Mouse (Mus musculus): Measurements from ENCODE around the gene Ccdc47. TPM values are rescaled to one million over a fixed set of nuclear protein-coding genes. Genes with fewer than 3 reads are reported as not detected.
A peak's percentile ranks its signal among the peaks of the same experiment; 100 is the strongest.

Ccdc47 gene
- polyA plus RNA-seq, 1 experiment from 2014 or later = 41.9 TPM

DNA sequence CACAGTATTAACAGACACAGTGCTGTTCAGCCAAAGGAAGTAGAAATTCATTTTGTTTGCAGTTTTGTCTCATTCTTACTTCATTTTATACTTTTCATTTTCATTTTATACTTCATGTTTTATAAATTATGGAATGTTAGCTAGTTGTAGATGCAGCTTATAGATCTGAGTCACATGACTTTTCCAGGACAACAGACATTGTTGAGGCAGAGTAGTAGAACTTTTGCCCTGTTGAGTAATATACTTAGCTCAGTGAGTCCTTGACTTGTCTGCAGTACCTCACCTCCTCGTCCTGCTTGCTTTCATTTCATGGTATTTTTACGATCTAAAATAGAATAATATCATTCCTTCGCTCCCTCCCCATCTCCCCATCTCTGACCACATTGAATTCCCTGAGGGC lies 4.5 kb upstream of the Ccdc47 start:
- Histone ChIP-seq H3K4me2 (replicated peaks; ENCODE audit: low read depth) (peak overlapping the region; percentile 42), H3K27me3 (replicated peaks; ENCODE audit: control insufficient read depth, insufficient read depth, low read length) (no peaks in the 10 kb centered on the region), H3K9me3 (ENCODE audit: control insufficient read depth) (no peaks in the 10 kb centered on the region), H3K4me3 (ENCODE audit: low read depth, low read length) (no peak overlapping the region), H3K27ac (ENCODE audit: low read depth, low read length) (no peak overlapping the region), H3K36me3 (ENCODE audit: control insufficient read depth, insufficient read depth) (peaks cover 14% of the 10 kb centered on the region), H3K4me1 (replicated peaks; ENCODE audit: control insufficient read depth, insufficient read depth, low read length) (0 out of 2 replicates have a peak, but pooled peaks cover 7% of the 10 kb centered on the region), H3K9ac (ENCODE audit: low read depth, low read length) (no peak overlapping the region)
- TF ChIP-seq CTCF (IDR thresholded peaks at IDR 0.05; ENCODE audit: low read depth) = no peak
- WGBS = 50% methylated on average over 3 of the region's 3 CpGs
- no peak for ATAC-seq

DNA sequence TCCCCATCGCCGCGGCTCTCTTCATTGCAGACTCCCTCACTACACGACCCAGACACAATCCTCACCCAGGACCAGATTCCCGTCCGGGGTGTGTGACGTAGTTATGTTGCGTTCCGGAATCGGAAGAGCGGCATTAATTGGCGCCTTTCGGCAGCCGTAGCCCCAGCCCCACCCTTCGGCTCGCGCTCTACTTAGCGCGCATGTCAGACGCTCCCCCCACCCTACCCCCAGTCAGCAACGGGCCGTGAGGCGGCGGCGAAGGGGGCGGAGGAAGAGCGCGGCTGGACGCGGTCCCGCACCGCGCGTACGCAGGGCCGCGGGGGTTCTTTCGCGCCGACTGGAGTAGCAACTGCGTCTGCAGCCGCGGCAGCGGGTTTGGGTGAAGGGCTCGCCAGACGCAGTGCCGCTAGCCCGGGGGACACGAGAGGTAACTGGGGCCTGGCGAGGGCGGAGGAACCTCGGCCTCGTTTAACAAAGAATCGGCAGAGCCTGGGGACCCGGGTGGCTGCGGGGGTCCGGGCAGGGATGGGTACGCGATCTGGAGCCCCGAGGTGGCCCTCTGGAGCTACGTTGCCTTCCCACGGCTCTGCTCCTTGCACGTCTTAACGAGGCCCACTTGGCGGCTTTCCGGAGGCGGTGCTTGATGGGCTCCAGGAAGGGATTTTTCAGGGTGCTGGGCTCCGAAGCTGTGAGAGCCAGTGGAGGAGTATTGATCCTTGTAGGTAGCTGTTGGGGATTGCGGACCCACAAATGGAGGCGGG lies 766 bp upstream of the Ccdc47 start, which contains the start of gene Ddx42:
Gene Ddx42 (plus strand): TSS at position 197 of the 761 bp plus-strand sequence.
- peak within 1 kb of the TSS; percentile 93 for H3K4me3 ChIP-seq (ENCODE audit: low read depth, low read length)
- no peak for TF ChIP-seq CTCF (IDR thresholded peaks at IDR 0.05; ENCODE audit: low read depth)
- 0 out of 2 replicates have a peak, but pooled peaks cover 5% of the 10 kb centered on the region for H3K4me1 ChIP-seq (replicated peaks; ENCODE audit: control insufficient read depth, insufficient read depth, low read length)
- peak within 1 kb of the TSS; percentile 97 for H3K9ac ChIP-seq (ENCODE audit: low read depth, low read length)
- under 1% methylated on average over 70 of the region's 70 CpGs for WGBS
- H3K27ac ChIP-seq (ENCODE audit: low read depth, low read length) = peak within 1 kb of the TSS; percentile 96
- H3K27me3 ChIP-seq (replicated peaks; ENCODE audit: control insufficient read depth, insufficient read depth, low read length) = no peaks in the 10 kb centered on the region
- no peaks in the 10 kb centered on the region for H3K9me3 ChIP-seq (ENCODE audit: control insufficient read depth)
- peak within 1 kb of the TSS; percentile 68 for H3K4me2 ChIP-seq (replicated peaks; ENCODE audit: low read depth)
- H3K36me3 ChIP-seq (ENCODE audit: control insufficient read depth, insufficient read depth) = peaks cover 3% of the 10 kb centered on the region; the same call in 1 of the 2 replicates
- ATAC-seq = peak; percentile 93

DNA sequence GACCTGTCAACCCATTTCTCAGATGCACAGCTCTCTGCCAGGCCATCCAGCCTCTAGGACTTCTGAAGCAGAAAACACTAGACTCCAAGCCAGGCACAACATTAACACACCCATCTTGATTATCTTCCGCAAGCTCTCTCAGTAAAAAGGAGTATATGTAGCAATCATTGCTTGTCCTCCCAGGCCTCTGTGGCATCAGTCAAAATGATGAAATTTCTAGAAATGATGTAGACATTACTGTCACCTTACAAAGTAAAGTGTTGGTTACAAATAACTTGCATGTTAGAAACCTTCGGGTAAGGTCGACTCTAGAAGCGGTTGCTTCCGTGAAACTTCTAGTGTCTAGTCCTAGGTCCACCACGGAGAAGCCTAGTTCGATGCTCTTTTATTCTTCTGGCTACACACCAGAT lies 689 bp downstream of the Ccdc47 start:
- Histone ChIP-seq H3K4me1 (replicated peaks; ENCODE audit: control insufficient read depth, insufficient read depth, low read length) (0 out of 2 replicates have a peak, but pooled peaks cover 5% of the 10 kb centered on the region), H3K27me3 (replicated peaks; ENCODE audit: control insufficient read depth, insufficient read depth, low read length) (no peaks in the 10 kb centered on the region), H3K36me3 (ENCODE audit: control insufficient read depth, insufficient read depth) (peaks cover 17% of the 10 kb centered on the region), H3K4me3 (ENCODE audit: low read depth, low read length) (peak overlapping the region; percentile 93), H3K27ac (ENCODE audit: low read depth, low read length) (peak overlapping the region; percentile 96), H3K4me2 (replicated peaks; ENCODE audit: low read depth) (peak overlapping the region; percentile 68), H3K9ac (ENCODE audit: low read depth, low read length) (peak overlapping the region; percentile 97), H3K9me3 (ENCODE audit: control insufficient read depth) (no peaks in the 10 kb centered on the region)
- ATAC-seq = no peak
- no peak for TF ChIP-seq CTCF (IDR thresholded peaks at IDR 0.05; ENCODE audit: low read depth)
- WGBS = 11% methylated on average over 7 of the region's 7 CpGs

DNA sequence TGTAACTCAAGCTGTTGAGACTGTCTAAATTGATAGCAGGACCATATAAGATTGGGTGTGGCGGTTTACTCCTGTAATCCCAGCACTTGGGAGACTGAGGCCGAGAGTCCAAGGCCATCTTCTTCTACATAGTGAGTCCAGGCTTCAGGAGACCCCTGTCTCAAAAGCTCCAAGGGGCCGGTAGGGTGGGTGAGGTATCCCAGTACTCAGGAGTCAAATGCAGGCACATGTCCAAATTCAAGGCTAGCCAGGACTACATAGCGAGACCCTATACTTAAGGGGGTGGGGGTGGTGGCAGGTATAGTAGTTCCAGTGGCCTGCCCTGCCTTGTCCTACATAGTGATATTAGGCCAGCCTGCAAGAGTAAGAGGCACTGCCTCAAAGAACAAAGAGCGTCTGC lies 1.3 kb downstream of the Ccdc47 start:
- no peak for TF ChIP-seq CTCF (IDR thresholded peaks at IDR 0.05; ENCODE audit: low read depth)
- Histone ChIP-seq H3K27ac (ENCODE audit: low read depth, low read length) (no peak overlapping the region), H3K4me2 (replicated peaks; ENCODE audit: low read depth) (peak overlapping the region; percentile 68), H3K27me3 (replicated peaks; ENCODE audit: control insufficient read depth, insufficient read depth, low read length) (no peaks in the 10 kb centered on the region), H3K4me3 (ENCODE audit: low read depth, low read length) (no peak overlapping the region; the same call in 1 of the 2 replicates), H3K36me3 (ENCODE audit: control insufficient read depth, insufficient read depth) (peaks cover 23% of the 10 kb centered on the region), H3K4me1 (replicated peaks; ENCODE audit: control insufficient read depth, insufficient read depth, low read length) (0 out of 2 replicates have a peak, but pooled peaks cover 5% of the 10 kb centered on the region), H3K9ac (ENCODE audit: low read depth, low read length) (no peak overlapping the region), H3K9me3 (ENCODE audit: control insufficient read depth) (no peaks in the 10 kb centered on the region)
- no peak for ATAC-seq
- WGBS = 63% methylated on average over 5 of the region's 5 CpGs

DNA sequence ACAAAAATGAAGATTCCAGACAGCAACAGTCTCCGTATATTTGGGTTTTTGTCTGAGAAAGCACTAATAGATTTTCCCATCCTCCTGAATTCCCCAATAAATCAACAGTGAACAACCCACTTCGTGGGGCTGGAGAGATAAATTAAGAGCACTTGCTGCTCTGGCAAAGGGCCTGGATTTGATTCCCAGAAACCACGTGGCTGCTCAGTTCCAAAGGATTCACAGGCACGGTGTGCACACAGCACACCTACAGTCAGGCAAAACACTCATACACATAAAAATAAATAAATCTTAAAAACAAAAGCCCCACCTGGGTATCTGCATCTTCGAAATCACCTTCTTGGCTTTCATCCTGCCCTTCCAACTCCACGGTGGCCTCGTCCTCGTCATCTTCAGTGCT lies 3.4 kb downstream of the Ccdc47 start:
- no peak overlapping the region for H3K27ac ChIP-seq (ENCODE audit: low read depth, low read length)
- H3K36me3 ChIP-seq (ENCODE audit: control insufficient read depth, insufficient read depth) = peaks cover 41% of the 10 kb centered on the region
- H3K4me3 ChIP-seq (ENCODE audit: low read depth, low read length) = no peak overlapping the region
- H3K9ac ChIP-seq (ENCODE audit: low read depth, low read length) = no peak overlapping the region
- no peaks in the 10 kb centered on the region for H3K9me3 ChIP-seq (ENCODE audit: control insufficient read depth)
- WGBS = 85% methylated on average over 8 of the region's 8 CpGs
- ATAC-seq = no peak
- H3K4me1 ChIP-seq (replicated peaks; ENCODE audit: control insufficient read depth, insufficient read depth, low read length) = no peaks in the 10 kb centered on the region
- TF ChIP-seq CTCF (IDR thresholded peaks at IDR 0.05; ENCODE audit: low read depth) = no peak
- H3K4me2 ChIP-seq (replicated peaks; ENCODE audit: low read depth) = no peak overlapping the region
- no peaks in the 10 kb centered on the region for H3K27me3 ChIP-seq (replicated peaks; ENCODE audit: control insufficient read depth, insufficient read depth, low read length)

DNA sequence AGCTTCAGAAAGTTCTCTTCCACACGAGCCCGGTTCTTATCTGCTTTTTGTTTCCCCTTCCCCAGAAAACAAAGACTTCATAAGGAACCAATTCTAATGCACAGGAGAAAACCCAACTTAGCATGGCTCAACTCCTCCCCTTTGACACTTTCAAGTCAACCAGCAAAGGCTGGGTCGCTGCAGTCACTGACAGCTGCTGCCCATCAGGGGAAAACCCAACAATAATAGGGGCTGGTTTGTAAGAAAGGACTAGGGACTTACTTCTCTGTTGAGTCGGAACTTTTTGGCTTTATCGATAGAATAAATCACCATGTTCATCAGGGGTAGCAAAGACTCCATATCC lies 14.1 kb downstream of the Ccdc47 start, which contains the start of gene Strada:
Gene Strada (minus strand): TSS at position 46 of the 343 bp plus-strand sequence.
- no peak within 1 kb of the TSS for H3K4me3 ChIP-seq (ENCODE audit: low read depth, low read length)
- H3K9me3 ChIP-seq (ENCODE audit: control insufficient read depth) = no peaks in the 10 kb centered on the region
- H3K27ac ChIP-seq (ENCODE audit: low read depth, low read length) = no peak within 1 kb of the TSS
- no peak within 1 kb of the TSS for H3K4me2 ChIP-seq (replicated peaks; ENCODE audit: low read depth)
- peaks cover 65% of the 10 kb centered on the region for H3K36me3 ChIP-seq (ENCODE audit: control insufficient read depth, insufficient read depth)
- no peak within 1 kb of the TSS for H3K9ac ChIP-seq (ENCODE audit: low read depth, low read length)
- ATAC-seq = no peak
- no peaks in the 10 kb centered on the region for H3K4me1 ChIP-seq (replicated peaks; ENCODE audit: control insufficient read depth, insufficient read depth, low read length)
- no peak for TF ChIP-seq CTCF (IDR thresholded peaks at IDR 0.05; ENCODE audit: low read depth)
- H3K27me3 ChIP-seq (replicated peaks; ENCODE audit: control insufficient read depth, insufficient read depth, low read length) = no peaks in the 10 kb centered on the region
- 79% methylated on average over 5 of the region's 5 CpGs for WGBS
